Mouse (Mus musculus): ENCODE results near the gene Cnr2. TPM values are rescaled to one million over a fixed set of nuclear protein-coding genes. Genes with fewer than 3 reads are reported as not detected.

Gene Cnr2
- total and polyA plus RNA-seq, 3 experiments, result 6.8 to 10.2 TPM; not detected in 1

- Histone ChIP-seq H3K9me3 (replicated peaks; ENCODE audit: insufficient read depth, low read length) (no peaks in the 10 kb centered on the region), H3K4me3 (ENCODE audit: control insufficient read depth in 1 of 2, insufficient read depth in 1 of 2, low read depth in 2 of 2, low read length in 2 of 2) (no peak overlapping the region), H3K9ac (ENCODE audit: control insufficient read depth, low read depth, low read length, poor library complexity, severe bottlenecking) (no peak overlapping the region), H3K79me2 (ENCODE audit: control insufficient read depth, insufficient read depth, low read length, poor library complexity) (peaks cover 7% of the 10 kb centered on the region; the same call in 1 of the 2 replicates), H3K4me1 (ENCODE audit: control insufficient read depth in 1 of 2, insufficient read depth in 2 of 2, low read length in 2 of 2) (peaks cover 4 to 7% of the 10 kb centered on the region in 2 experiments; a peak in 3 of 4 replicates), H3K27ac (ENCODE audit: control insufficient read depth, low read depth, low read length) (no peak overlapping the region), H3K27me3 (ENCODE audit: control insufficient read depth in 1 of 2, insufficient read depth in 2 of 2, low read length in 2 of 2) (no peaks in the 10 kb centered on the region), H3K36me3 (ENCODE audit: control insufficient read depth in 1 of 2, insufficient read depth in 2 of 2, low read length in 2 of 2) (peaks cover 0 to 6% of the 10 kb centered on the region in 2 experiments; a peak in 2 of 4 replicates)
- TF ChIP-seq HCFC1 (IDR thresholded peaks at IDR 0.05; ENCODE audit: low read depth, low read length) (0 out of 2 replicates have a peak, but pooled peaks have one; percentile 32), ZC3H11A (IDR thresholded peaks at IDR 0.05; ENCODE audit: low read depth, low read length) (peak; percentile 78), CHD1 (IDR thresholded peaks at IDR 0.05; ENCODE audit: low read depth, low read length) (no peak), BHLHE40 (IDR thresholded peaks at IDR 0.05; ENCODE audit: borderline replicate concordance, low read depth, low read length) (no peak), JUND (IDR thresholded peaks at IDR 0.05; ENCODE audit: low read depth, low read length) (0 out of 2 replicates have a peak, but pooled peaks have one; percentile 35), MXI1 (IDR thresholded peaks at IDR 0.05; ENCODE audit: low read depth, low read length) (no peak), CTCF (IDR thresholded peaks at IDR 0.05 in 2 of 3, conservative IDR thresholded peaks at IDR 0.05 in 1 of 3; ENCODE audit: control insufficient read depth in 1 of 3, insufficient read depth in 1 of 3, low read depth in 2 of 3, low read length in 3 of 3, poor library complexity in 1 of 3, severe bottlenecking in 1 of 3) (peak; percentile 92 to 97 (median 96)), MAX (IDR thresholded peaks at IDR 0.05; ENCODE audit: low read length) (peak; percentile 34; the same call in 1 of the 2 replicates), SMC3 (IDR thresholded peaks at IDR 0.05; ENCODE audit: low read depth, low read length) (peak; percentile 94), ELF1 (IDR thresholded peaks at IDR 0.05; ENCODE audit: low read depth, low read length) (0 out of 2 replicates have a peak, but pooled peaks have one; percentile 10), SIN3A (IDR thresholded peaks at IDR 0.05; ENCODE audit: low read length) (peak; percentile 63; the same call in 1 of the 2 replicates), MYB (IDR thresholded peaks at IDR 0.05; ENCODE audit: low read depth, low read length) (no peak), MYC (IDR thresholded peaks at IDR 0.05; ENCODE audit: low read depth, low read length) (0 out of 2 replicates have a peak, but pooled peaks have one; percentile 27), TBP (IDR thresholded peaks at IDR 0.05; ENCODE audit: low read depth, low read length) (no peak), RAD21 (IDR thresholded peaks at IDR 0.05; ENCODE audit: low read depth, low read length) (peak; percentile 79), NELFE (IDR thresholded peaks at IDR 0.05; ENCODE audit: low read depth, low read length) (no peak)
- DNase-seq (ENCODE audit: low read depth, low spot score), result peak; percentile 90
These were observed 65.5 kb downstream of the Cnr2 start for GRCm38 (mm10) chr4:135960717-135961116.

GRCm38 (mm10) chr4:135961709-135962108, 66.5 kb downstream of the Cnr2 start:
- H3K9me3 ChIP-seq (replicated peaks; ENCODE audit: insufficient read depth, low read length), result no peaks in the 10 kb centered on the region
- peaks cover 0 to 6% of the 10 kb centered on the region in 2 experiments; a peak in 2 of 4 replicates for H3K36me3 ChIP-seq (ENCODE audit: control insufficient read depth in 1 of 2, insufficient read depth in 2 of 2, low read length in 2 of 2)
- no peak for TF ChIP-seq POLR2AphosphoS2 (IDR thresholded peaks at IDR 0.05; ENCODE audit: low read length)
- TF ChIP-seq TAL1 (IDR thresholded peaks at IDR 0.05; ENCODE audit: low read length), result no peak
- TF ChIP-seq MXI1 (IDR thresholded peaks at IDR 0.05; ENCODE audit: low read depth, low read length), result no peak
- TF ChIP-seq TCF12 (IDR thresholded peaks at IDR 0.05; ENCODE audit: low read depth, low read length), result no peak
- no peak for TF ChIP-seq POLR2A (IDR thresholded peaks at IDR 0.05; ENCODE audit: control insufficient read depth in 1 of 2, insufficient read depth in 1 of 2, low read depth in 1 of 2, low read length in 2 of 2, poor library complexity in 1 of 2)
- no peak for TF ChIP-seq MAZ (IDR thresholded peaks at IDR 0.05; ENCODE audit: low read depth, low read length)
- no peak for TF ChIP-seq MYB (IDR thresholded peaks at IDR 0.05; ENCODE audit: low read depth, low read length)
- no peak for TF ChIP-seq GATA1 (IDR thresholded peaks at IDR 0.05; ENCODE audit: low read depth, low read length)
- TF ChIP-seq MEF2A (IDR thresholded peaks at IDR 0.05; ENCODE audit: extremely low read depth, insufficient replicate concordance, low read depth, low read length, poor library complexity, severe bottlenecking), result no peak
- no peak for TF ChIP-seq SIN3A (IDR thresholded peaks at IDR 0.05; ENCODE audit: low read length)
- TF ChIP-seq CTCF (IDR thresholded peaks at IDR 0.05 in 2 of 3, conservative IDR thresholded peaks at IDR 0.05 in 1 of 3; ENCODE audit: control insufficient read depth in 1 of 3, insufficient read depth in 1 of 3, low read depth in 2 of 3, low read length in 3 of 3, poor library complexity in 1 of 3, severe bottlenecking in 1 of 3), result no peak
- no peak for TF ChIP-seq ZMIZ1 (IDR thresholded peaks at IDR 0.05; ENCODE audit: low read depth, low read length)
- H3K4me1 ChIP-seq (ENCODE audit: control insufficient read depth in 1 of 2, insufficient read depth in 2 of 2, low read length in 2 of 2), result peaks cover 4 to 7% of the 10 kb centered on the region in 2 experiments; a peak in 3 of 4 replicates
- no peak overlapping the region for H3K9ac ChIP-seq (ENCODE audit: control insufficient read depth, low read depth, low read length, poor library complexity, severe bottlenecking)
- no peaks in the 10 kb centered on the region for H3K27me3 ChIP-seq (ENCODE audit: control insufficient read depth in 1 of 2, insufficient read depth in 2 of 2, low read length in 2 of 2)
- peaks cover 7% of the 10 kb centered on the region; the same call in 1 of the 2 replicates for H3K79me2 ChIP-seq (ENCODE audit: control insufficient read depth, insufficient read depth, low read length, poor library complexity)
- DNase-seq (ENCODE audit: low read depth, low spot score), result no peak
- no peak overlapping the region for H3K27ac ChIP-seq (ENCODE audit: control insufficient read depth, low read depth, low read length)
- H3K4me3 ChIP-seq (ENCODE audit: control insufficient read depth in 1 of 2, insufficient read depth in 1 of 2, low read depth in 2 of 2, low read length in 2 of 2), result no peak overlapping the region
